Mouse (Mus musculus): ENCODE measurements around the gene Zfp184. TPM values are rescaled to one million over a fixed set of nuclear protein-coding genes. Genes with fewer than 3 reads are reported as not detected.
A peak's percentile ranks its signal among the peaks of the same experiment; 100 is the strongest.

Zfp184 gene
- total RNA-seq, 1 experiment from 2014 or later = 1.3 TPM

DNA sequence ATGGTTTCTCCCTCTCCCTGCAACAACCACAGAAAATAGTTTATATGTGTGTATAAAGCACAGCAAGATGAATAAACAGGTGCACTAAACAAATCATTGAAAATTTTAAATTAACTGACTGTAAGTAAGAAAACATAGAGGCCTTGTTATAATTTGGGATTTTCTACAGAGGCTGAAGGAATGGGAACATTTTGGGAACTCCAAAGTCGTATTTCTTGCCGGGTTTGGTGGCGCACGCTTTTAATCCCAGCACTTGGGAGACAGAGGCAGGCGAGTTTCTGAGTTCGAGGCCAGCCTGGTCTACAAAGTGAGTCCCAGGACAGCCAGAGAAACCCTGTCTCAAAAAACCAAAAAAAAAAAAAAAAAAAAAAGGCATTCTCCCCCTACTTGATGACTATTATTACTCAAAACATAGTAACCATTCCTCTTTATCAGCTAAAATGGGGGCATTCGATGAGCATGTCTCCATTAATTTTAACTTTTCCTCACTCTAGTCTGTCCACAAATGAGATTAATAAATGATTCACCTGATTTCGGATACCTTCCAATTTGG lies 24.1 kb upstream of the Zfp184 start:
- DNase-seq = no peak

DNA sequence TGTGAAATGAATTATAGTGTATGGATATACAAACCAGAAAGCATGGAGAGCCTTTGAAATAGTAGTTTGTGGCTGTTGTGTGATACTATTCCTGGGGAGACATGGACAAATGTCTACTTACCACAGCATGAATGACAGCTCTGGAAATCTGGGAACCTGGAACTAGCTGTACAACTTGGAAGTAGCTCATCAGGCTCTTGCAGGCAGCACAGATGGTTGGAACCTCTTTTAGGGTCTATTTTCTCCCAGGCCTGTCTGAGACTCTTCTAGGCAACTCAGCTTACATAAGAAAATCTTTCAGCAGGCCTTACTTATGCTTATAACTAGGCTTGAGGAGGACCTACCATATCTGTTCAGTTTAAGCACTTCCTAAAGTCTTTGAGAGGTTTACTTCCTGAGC lies 21.5 kb upstream of the Zfp184 start:
- DNase-seq = no peak

DNA sequence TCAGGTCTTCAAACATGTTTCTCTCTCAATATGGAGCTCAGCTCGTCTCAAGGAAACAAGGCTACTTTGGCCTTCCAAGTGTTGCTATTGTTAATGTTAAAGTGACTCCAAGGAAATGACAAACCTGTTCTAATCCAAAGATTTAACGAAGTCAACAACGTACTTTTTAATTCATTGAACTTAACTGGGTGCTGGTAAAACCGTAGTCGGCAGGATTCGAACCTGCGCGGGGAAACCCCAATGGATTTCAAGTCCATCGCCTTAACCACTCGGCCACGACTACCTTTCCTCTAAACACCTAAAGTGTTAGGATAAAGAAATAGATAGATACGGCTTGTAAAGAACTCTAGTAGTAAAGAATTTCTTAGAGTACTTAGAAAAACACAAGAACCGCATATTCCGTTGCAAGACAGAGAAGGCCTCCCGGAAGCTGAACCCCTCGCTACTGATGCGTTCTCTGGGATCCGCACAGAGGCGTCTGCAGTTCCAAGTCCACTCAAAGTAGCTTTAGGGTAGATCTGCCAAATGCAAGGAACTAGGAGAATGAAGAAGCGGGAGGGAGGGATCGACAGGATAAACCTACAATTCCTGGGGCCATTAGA lies 20.1 kb upstream of the Zfp184 start:
- no peak for DNase-seq

DNA sequence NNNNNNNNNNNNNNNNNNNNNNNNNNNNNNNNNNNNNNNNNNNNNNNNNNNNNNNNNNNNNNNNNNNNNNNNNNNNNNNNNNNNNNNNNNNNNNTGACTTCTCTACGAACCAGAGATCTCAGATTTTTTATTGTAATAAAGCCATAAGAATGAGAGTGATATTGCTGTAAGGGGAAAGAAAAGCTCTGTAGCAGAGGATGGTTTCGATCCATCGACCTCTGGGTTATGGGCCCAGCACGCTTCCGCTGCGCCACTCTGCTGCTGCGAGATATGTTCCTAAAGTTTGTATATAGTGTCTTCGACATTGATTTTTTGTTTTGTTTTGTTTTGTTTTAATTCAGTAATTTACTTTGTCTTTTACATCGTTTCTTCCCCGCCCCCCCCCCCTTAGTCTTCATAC lies 13.9 kb upstream of the Zfp184 start:
- no peak for DNase-seq

DNA sequence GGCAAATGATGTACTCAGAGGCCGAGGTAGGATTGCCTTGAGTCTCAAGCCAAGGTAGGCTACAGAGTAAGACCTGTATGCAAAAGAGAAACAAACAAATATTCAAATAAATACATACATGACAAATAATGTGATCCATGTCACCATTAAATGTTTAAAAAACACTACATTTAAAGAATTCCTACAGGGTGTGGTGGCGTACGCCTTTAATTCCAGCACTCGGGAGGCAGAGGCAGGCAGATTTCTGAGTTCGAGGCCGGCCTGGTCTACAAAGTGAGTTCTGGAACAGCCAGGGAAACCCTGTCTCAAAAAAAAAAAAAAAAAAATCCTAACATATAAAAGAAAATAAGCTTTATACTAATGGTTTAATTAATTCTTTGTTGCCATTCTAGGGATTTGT lies 13.2 kb upstream of the Zfp184 start:
- no peak for DNase-seq

DNA sequence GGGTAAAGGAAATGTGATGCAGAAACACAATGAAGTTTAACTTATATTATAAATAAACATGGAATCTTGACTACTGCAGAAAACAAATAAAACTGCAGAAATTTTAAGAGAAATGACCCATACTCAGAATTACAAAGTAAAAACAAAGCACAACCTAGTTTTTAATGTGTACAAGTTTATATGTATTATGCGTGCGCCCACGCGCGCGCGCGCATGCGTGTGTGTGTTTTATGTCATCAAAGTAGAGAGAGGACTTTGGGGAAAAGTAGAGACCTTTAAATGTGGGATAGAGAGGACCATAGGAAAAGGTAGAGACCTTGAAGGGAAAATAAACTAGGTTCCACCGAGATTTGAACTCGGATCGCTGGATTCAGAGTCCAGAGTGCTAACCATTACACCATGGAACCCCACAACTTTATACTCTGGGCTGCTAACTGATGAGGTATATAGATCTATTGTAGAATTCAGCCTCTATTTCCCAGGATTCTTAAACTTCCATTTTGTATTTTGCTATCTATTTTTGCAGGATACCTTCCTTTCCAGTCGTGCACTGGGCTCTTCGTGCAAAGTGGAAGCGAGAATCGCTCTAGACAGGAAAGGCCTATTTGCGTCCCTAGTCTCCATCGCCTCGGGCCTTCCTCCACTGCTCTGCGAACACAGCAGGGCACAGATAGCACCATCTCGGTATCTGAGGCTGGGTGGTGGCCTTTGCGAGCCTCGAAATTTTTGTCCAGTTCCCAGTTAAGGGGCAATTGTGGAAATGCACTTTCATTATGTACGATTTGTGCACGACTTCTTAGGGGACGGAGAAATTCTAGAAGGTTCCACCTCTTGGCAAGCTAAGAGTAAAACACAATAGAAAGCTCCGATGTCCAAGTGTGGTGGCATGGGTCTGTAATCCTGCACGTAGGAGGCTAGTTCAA lies 11.0 kb upstream of the Zfp184 start:
- DNase-seq = peak; percentile 14

DNA sequence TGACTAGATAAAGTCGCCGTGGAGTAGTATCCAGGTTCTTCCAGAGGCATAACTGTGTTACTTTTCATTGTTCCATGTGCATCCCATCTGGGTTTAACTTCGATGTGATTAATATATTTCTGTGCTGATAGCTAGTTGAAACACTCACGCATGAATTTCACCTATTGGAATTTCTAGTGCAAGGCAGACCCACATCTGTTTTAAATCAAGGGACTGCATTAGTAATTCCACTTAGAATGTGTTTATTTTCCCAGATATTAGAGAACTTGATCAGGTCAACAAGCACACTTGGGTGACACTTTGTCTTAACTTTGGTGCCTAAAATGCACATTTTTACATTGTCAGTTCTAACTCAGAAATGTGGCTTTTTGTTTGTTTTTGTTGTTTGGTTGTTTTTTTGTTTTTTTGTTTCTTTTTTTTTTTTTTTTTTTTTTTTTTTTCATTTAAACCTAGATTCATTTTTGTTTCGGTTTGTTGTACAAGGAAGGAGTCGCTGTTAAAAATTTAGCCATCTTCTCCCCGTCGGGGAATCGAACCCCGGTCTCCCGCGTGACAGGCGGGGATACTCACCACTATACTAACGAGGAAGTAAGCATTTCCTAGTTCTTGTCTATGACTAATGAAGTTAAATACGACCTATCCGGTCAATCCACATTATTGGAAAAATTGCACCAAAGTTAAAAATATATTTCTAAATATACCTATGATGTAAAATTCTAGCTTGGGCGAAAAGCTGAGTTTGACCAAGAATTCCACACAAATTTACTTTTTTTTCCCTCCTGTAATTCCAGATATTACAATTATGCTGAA lies 9.7 kb upstream of the Zfp184 start:
- peak; percentile 82 for DNase-seq

DNA sequence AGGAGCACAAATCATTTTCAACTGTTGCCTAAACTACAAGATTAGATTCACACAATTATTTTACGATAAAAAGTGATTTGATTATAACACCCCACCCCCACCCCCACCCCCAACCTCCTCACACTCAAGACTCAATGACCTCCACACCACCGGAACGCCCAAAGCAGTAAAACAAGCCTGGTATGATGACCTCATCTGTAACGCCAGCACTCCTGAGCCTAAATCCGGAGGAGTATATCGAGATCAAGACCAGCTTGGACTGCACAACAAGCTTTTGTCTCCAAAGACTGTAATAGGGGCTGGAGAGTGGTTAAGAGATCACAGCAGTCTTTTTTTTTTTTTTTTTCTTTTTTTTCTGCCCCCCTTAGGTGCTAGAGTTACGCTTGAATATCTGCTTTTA lies 9.1 kb upstream of the Zfp184 start:
- DNase-seq = no peak

DNA sequence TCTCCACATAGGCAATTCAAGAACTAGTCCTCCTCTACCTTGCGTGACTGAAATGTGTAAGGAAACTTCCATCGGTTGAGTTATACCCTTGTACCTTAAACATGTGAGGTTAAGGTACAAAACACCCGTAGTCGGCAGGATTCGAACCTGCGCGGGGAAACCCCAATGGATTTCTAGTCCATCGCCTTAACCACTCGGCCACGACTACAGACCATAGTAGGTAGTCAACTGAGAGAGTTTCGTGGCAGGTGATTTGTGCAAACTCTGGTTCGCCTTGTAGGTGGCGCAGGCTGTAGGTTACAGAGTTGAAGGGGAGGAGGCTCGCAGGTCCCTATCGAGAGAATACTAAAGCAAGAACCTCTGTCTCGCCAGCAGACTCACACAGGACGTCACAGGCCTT lies 7.9 kb upstream of the Zfp184 start:
- DNase-seq = peak; percentile 52

DNA sequence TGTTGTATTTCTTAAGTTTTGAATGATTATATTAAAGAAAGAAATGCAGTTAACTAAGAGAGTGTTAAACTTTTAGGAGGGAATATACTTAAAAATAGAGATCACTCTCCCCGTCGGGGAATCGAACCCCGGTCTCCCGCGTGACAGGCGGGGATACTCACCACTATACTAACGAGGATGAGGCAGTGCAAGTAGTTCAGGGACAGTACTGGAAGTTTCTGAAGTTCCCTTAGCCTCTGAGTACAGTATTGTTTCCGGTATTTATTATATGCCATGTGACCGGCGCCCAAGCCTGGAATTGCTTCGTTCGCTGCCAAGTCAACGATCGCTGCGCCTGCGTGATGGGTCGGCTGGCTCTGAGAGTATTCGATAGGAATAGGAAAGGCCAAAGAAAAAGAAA lies 4.7 kb upstream of the Zfp184 start:
- peak; percentile 90 for DNase-seq

DNA sequence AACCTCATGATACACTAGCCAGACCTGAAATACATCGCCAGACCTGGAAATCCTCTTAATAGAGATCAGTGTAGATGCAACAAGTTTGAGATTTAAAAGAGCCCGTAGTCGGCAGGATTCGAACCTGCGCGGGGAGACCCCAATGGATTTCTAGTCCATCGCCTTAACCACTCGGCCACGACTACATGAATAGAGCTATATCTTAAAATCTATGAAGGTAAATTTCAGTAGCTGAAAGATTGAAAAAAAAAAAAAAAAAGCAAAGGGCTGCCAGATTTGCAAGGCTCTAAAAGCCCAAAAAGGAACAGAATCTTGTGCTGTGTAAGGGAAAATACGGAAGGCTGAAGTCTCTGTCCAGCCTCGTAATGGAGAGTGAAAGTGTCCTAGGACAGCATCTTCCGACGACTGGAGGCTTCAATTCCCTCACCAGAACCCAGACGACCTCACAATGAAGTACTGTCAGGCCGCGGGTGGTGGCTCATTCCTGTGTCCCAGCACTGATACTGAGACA lies 4.0 kb upstream of the Zfp184 start:
- DNase-seq = peak; percentile 87

DNA sequence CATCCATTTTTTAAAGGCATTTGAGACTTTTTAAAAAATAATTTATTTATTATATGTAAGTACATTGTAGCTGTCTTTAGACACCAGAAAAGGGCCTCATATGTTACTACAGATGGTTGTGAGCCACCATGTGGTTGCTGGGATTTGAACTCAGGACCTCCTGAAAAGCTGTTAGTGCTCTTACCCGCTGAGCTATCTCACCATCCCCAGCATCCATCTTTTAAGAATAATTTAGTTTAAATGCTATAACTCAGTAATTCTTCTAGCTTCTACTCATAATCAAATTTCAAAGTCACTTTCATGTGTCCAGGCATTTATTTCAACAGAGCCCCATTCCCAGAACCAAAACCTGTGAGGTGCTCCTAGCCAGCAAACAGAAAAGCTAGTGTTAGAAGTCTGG lies 1.2 kb upstream of the Zfp184 start:
- no peak for DNase-seq

DNA sequence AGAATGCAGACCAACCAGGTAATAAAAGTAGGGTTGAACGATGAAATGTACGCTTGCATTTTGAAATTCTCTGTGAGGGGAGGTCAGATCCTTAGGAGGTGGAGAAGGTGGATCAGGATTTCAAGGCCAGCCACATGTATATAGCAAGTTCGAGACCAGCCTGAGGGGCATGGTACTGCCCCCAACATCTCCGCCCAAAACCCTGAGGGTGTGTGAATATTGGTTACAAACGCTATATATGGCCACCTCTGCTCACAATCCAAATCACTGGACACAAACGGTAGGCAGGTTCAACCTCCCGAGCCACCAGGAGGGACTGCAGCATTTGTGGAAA lies 335 bp upstream of the Zfp184 start:
- DNase-seq = no peak

DNA sequence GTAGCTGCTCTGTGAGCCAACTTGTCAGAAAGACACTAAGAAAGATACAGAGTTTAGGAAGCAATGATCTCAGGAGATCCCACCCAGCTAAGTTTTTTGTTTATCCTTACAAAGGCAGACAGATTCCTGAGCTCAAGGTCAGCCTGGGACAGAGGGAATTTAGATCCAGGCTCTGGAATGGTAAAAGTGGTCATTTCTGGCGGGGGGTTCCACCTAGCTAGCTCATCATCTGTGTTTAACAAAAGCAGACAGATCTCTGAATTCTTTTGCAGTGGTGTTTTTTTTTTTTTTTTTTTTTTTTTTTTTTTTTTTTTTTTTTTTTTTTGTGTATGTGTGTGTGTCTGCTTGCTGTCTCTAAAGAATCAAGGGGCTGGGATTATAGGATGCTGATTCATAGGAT lies 24.4 kb downstream of the Zfp184 start:
- no peak for DNase-seq

DNA sequence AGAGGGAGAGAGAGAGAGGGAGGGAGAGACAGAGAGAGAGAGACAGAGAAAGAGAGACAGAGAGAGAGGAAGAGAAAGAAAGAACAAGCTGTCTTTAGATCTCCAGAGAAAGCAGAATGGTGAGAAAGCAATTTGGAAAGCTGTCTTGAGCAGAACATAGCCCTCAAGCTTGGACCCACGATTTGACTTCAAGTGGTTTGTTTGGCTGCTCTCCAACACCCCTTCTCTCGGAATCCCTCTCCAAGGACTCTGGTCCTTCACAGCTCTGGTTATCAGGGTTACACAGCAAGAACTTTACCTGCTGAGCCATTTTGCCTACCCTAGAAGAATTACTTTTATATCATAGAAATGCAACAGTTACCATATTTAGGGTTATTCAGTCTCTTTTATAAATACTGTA lies 24.9 kb downstream of the Zfp184 start:
- DNase-seq = no peak

DNA sequence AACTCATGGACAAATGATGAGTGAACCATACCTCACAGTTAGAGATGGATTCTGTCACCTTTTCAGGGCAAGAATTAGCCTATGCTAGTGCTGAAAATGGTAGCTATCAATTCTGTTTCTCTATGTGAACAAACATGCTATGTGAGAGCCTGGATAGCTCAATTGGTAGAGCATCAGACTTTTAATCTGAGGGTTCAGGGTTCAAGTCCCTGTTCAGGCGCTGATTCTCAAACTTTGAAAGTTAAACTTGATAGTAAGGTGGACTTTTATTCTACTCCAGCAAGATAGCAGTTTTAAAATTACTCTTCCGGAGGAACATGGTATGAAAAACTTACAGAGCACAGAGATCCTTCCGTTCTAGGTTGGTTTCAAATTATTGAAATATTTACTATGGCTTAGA lies 26.7 kb downstream of the Zfp184 start:
- no peak for DNase-seq

DNA sequence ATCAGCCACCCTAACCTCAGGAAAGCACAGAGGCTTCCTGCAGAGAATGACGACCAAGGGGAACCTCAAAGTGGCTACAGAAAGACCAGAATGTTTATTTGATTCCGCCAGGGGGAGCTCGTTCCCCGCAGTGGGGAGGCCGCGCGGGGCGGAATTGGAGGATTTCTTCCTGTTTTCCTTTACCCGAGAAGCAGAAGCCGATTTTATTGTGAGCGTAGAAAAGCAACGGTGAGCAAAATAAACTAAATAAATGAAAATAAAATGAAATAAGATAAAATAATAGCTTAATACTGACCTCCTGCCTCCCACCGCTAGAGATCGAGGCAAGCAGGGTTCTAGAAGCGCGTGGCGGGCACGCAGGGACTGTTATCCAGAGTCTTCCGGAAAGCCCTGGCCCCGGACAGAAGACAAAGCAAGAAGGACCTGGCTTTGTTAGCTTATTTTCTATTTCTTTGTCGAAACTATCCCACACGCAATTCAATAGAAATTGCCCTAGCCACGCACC lies 29.4 kb downstream of the Zfp184 start:
- peak; percentile 94 for DNase-seq

DNA sequence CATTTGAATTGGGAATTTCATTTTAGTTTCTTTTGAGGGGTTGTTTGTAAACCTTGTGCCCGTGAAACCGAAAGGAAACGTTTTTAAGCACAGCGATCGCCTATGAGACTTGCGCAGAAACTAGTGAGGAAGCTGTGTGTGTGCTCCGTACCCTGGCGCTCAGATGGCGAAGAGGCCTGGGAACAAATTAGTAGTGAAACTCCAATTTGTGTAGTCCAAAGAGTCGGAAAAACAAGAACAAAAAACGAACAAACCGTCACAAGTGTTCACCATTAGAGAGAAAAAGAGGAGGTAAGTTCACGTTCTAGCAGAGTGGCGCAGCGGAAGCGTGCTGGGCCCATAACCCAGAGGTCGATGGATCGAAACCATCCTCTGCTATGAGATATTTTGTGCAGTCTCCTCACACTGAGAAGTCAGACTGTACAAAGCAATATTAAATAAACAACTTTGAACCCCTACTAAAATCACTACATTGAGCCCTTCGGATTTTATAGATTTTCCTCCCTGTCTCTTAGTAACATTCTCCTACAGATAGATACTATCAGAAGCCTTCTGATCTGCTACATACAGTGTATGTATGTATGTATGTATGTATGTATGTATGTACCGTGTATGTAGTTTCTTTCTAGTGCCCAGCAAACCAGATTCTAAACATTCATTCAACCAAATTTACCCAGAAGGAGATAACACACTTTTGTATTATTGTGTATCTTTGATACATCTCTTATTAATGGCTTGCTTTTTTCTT lies 30.0 kb downstream of the Zfp184 start:
- peak; percentile 75 for DNase-seq

DNA sequence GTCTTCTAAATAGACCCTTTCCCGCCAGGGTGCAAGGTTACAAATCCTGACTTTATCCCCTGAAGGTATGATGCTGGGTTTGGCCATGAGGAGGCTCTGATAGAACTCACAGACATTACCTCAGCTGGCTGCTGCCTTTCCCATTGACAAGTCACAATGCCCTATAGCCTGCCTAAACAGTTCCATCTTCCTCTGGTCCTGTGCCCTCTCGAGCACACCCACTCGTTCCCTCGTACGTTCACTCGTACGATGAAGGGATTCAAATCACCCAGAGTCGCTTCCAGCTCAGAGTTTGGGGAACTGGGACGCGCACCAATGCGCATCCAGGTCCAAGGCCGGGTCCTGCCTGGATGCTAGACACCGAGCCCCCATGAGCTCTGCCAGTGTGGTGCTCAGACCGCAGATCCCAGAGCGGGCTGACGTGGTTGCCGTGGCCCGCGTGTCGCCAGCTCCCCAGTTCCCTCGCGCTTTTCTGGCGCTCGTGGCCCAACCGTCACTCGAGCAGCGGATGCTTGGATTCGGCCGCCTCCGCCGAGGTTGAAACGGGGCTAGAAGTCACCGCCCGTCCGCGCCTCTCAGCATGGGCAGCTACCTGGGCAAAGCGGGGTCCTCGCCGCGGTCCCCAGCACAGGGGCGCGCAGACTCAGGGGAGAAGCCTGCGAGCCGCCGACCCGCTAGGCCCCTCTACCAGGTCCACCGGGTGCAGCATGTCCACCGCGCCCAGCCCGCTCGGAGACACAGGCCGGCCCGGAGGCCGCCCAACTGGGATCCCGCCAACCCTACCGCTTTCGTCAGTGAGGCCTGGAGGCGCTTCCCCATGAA lies 36.3 kb downstream of the Zfp184 start, which contains the start of gene Pom121l2:
Pom121l2 (plus strand) TSS at position 214 of the 822 bp plus-strand sequence.
- peak; percentile 62 for DNase-seq

DNA sequence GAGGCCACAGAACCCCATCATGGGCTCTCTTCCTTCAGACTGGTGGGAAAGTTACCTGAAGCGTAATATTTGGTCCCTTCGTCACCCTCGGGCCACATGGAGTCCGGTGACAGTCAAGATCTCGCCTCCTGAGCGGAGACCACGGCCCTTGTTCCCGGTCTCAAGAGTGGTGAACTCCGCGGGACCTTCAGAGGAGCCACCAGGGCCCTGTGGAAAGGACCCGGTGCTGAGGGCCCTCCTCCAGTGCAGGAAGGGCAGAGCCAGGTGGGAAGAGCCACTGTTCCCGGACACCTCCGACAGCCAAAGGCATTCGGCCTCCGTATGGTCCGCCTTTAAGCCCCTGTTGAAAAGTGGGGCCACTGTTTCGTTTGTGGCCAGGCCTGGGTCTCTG lies 36.9 kb downstream of the Zfp184 start:
- DNase-seq = no peak

DNA sequence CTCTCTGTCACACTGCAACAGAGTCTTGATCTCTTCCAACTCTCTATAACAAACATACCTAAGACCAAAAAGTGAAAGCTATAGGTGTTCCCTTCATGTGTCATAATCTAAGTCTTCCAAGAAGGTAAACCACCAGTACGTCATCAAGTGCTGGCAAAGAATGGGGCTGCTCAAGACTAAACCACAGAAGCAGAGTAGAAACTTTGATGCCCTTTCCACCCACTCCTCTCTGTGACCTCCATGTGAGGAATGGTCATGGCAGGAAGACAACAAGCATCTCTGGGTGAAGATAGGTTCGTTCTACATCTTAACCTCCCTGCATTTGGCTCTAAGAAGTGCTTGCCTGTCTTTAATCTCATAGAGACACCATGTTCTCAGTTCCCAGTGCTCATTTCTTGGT lies 39.6 kb downstream of the Zfp184 start:
- DNase-seq = no peak

Data from adrenal gland, postnatal 14 days (tissue).